Mouse (Mus musculus) embryonic facial prominence, embryonic 12.5 days (tissue): Measurements from ENCODE around the gene Cd209f. TPM values are rescaled to one million over a fixed set of nuclear protein-coding genes. Genes with fewer than 3 reads are reported as not detected.
A peak's percentile ranks its signal among the peaks of the same experiment; 100 is the strongest.
"Not testable (repeated sequence)": the region's sequence is repeated elsewhere in the genome, so short reads cannot be mapped to it uniquely, and the experiment has no call there.

Experiments used
- ATAC-seq: fragments of 200-750 bp; cut with Nextera tagmentation; 2 replicates; pipeline ENCODE4 v1.8.0; 2017; ENCODE audit not compliant: insufficient number of reproducible peaks, insufficient read depth, low FRiP score, low TSS enrichment
- H3K27ac ChIP-seq: fragments of 300-500 bp; sonication (generic); 2 replicates; pipeline ENCODE4 v1.5.1; 2016; ENCODE audit warnings: mild to moderate bottlenecking
- H3K27me3 ChIP-seq: fragments of 300-500 bp; sonication (generic); 2 replicates; pipeline ENCODE4 v1.6.1; 2016; ENCODE audit warnings: mild to moderate bottlenecking, moderate library complexity
- H3K36me3 ChIP-seq: fragments of 300-500 bp; sonication (generic); 2 replicates; pipeline ENCODE4 v1.6.1; 2016; ENCODE audit warnings: mild to moderate bottlenecking
- H3K4me1 ChIP-seq: fragments of 300-500 bp; sonication (generic); 2 replicates; pipeline ENCODE4 v1.6.1; 2016
- H3K4me2 ChIP-seq: fragments of 300-500 bp; sonication (generic); replicated peaks from 2 replicates; pipeline ENCODE4 v1.6.1; 2016; ENCODE audit warnings: mild to moderate bottlenecking, moderate library complexity
- H3K4me3 ChIP-seq: fragments of 300-500 bp; sonication (generic); 2 replicates; pipeline ENCODE4 v1.5.1; 2016; ENCODE audit warnings: mild to moderate bottlenecking
- H3K9ac ChIP-seq: fragments of 300-500 bp; sonication (generic); 2 replicates; pipeline ENCODE4 v1.6.1; 2016; ENCODE audit warnings: mild to moderate bottlenecking, moderate library complexity
- H3K9me3 ChIP-seq: fragments of 300-500 bp; sonication (generic); 2 replicates; pipeline ENCODE4 v1.6.1; 2016; ENCODE audit warnings: mild to moderate bottlenecking, moderate library complexity
- WGBS: fragments of 180-500 bp; shearing (Covaris S2); methylation state at CpG from one replicate; pipeline ENCODE4 v1.1.7; 2016; 5-methylcytosine and 5-hydroxymethylcytosine counted together
- polyA plus RNA-seq: library from polyadenylated mRNA; unstranded; fragments of >200 nt; fragmentation: Nextera tagmentation; extraction: Ambion mirVana; gene quantifications from 2 replicates; pipeline ENCODE4 v1.2.1, GENCODE M21; 2016

The Cd209f gene
- not detected in 2 replicates for polyA plus RNA-seq

GRCm38 (mm10) chr8:4105735-4106134, at the start of gene Cd209f:
Gene Cd209f (minus strand): TSS chr8:4105835.
- not testable (repeated sequence) for H3K9me3 ChIP-seq, H3K4me2 ChIP-seq, H3K4me1 ChIP-seq, H3K4me3 ChIP-seq, H3K9ac ChIP-seq, H3K27me3 ChIP-seq, H3K27ac ChIP-seq, ATAC-seq, H3K36me3 ChIP-seq
- 57% methylated on average over 2 of the region's 2 CpGs for WGBS

DNA sequence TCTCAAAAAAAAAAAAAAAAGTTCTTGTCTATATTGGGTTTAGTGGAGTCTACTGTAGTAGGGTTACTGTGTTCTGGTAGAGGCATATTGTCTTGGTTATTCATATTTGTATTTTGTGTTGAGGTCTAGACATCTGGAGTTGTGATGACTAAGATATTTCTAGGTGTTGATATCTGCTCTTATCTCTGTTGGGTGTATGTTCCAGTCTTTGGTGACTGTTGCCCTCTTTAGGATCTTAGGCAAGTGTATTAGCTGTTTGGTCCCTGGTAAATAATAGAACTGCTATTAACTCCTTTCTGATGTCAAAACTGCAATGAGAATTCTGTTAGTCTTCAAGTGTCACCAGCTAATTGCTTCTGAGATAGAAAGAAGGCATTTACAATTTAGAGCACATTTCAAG, 49.2 kb upstream of the Cd209f start:
- ATAC-seq: no peak

DNA sequence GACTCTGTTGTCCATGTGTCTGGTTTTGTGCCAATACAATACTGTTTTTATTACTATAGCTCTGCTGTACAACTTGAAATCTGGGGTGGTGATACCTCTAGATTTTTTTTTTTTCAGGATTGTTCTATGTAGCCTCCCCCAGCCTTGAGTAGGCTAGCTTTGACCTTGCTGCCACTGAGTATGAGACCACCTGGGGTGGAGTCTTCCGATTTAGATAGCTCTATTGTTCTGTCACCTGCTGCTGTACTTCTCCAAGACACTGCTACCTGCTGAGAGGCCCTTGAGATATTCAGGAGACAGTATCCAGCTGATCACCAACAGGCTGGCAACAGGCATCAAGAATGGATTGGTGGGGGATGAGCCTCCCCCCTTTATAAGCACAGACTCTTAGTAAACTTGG, 41.6 kb upstream of the Cd209f start:
- whole genome bisulfite sequencing: 33% methylated on average over 1 of the region's 1 CpGs
- Histone ChIP-seq H3K9me3 (0 out of 2 replicates have a peak, but pooled peaks cover 7% of the 10 kb centered on the region), H3K36me3 (no peaks in the 10 kb centered on the region), H3K27me3 (no peaks in the 10 kb centered on the region), H3K4me2 (no peak overlapping the region), H3K27ac (no peak overlapping the region), H3K9ac (no peak overlapping the region), H3K4me3 (no peak overlapping the region), H3K4me1 (no peaks in the 10 kb centered on the region)
- no peak for ATAC-seq

More for the DNA sequence above, 49.2 kb upstream of the Cd209f start:
- Histone ChIP-seq H3K4me1 (no peaks in the 10 kb centered on the region), H3K27me3 (no peaks in the 10 kb centered on the region), H3K4me3 (no peak overlapping the region), H3K4me2 (no peak overlapping the region), H3K9me3 (0 out of 2 replicates have a peak, but pooled peaks cover 4% of the 10 kb centered on the region), H3K36me3 (no peaks in the 10 kb centered on the region), H3K27ac (no peak overlapping the region), H3K9ac (no peak overlapping the region)

- WGBS: 61% methylated on average over 3 of the region's 3 CpGs
These were observed 36.1 kb upstream of the Cd209f start for GRCm38 (mm10) chr8:4141721-4142120.

DNA sequence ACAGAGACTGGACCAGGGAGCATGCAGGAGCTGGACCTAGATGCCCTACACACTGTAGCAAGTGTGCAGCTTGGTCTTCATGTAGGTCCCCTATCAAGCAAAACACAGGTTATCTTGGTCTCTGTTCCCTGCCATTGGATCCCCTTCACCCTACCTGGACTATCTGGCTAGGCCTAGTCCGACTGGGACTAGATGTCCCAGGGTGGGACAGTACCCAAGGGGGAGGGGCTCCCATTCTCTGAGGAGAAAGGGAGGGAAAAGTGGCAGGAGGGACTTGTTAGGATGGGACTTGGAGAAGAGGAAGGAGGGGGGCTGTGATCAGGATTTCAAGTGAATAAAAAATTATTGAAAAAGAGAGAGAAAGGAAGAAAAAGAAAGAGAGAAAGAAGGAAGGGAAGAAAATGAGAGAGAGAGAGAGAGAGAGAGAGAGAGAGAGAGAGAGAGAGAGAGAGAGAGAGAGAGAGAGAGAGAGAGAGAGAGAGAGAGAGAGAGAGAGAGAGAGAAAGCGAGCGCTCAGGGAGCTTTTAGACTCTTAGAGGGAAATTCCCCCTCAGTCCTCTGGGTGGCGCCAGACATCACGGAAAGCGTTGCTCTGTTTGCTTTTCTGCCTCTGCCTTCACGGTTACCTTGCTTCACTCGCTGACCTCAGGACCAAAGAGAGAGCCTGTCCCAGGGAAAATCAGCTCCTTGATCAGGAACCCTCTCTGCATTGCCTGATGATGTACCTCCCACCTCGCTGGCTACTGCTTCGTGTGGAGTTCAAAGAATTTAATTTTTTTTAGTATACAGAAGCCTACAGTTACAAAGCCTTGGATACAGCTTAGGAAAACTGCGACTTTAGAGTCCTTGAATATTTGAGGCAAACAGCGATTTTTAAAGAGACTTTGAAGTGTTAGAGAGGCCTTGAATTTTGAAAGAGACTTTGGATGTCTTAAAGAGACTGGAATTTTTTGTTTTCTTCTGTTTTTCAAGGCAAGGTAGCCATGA, 34.3 kb upstream of the Cd209f start:
- Histone ChIP-seq H3K9me3 (no peaks in the 10 kb centered on the region), H3K27me3 (no peaks in the 10 kb centered on the region), H3K4me3 (no peak overlapping the region), H3K9ac (no peak overlapping the region), H3K27ac (0 out of 2 replicates have a peak overlapping the region, but pooled peaks have one; percentile 6), H3K4me2 (0 out of 2 replicates have a peak overlapping the region, but pooled peaks have one; percentile 19), H3K4me1 (no peaks in the 10 kb centered on the region), H3K36me3 (no peaks in the 10 kb centered on the region)
- 19% methylated on average over 12 of the region's 12 CpGs for WGBS
- ATAC-seq: no peak

More at GRCm38 (mm10) chr8:4141721-4142120, 36.1 kb upstream of the Cd209f start:
- Histone ChIP-seq H3K4me2 (no peak overlapping the region), H3K9ac (no peak overlapping the region), H3K9me3 (no peaks in the 10 kb centered on the region), H3K4me1 (no peaks in the 10 kb centered on the region), H3K27ac (no peak overlapping the region), H3K4me3 (no peak overlapping the region), H3K27me3 (no peaks in the 10 kb centered on the region), H3K36me3 (no peaks in the 10 kb centered on the region)
- ATAC-seq: no peak

- Histone ChIP-seq H3K9ac (no peak within 1 kb of the TSS), H3K36me3 (no peaks in the 10 kb centered on the region), H3K4me1 (no peaks in the 10 kb centered on the region), H3K27me3 (no peaks in the 10 kb centered on the region), H3K4me3 (no peak within 1 kb of the TSS), H3K4me2 (no peak within 1 kb of the TSS), H3K27ac (no peak within 1 kb of the TSS), H3K9me3 (no peaks in the 10 kb centered on the region)
- ATAC-seq: no peak
- 86% methylated on average over 10 of the region's 10 CpGs for WGBS
These were observed 28.2 kb upstream of the Cd209f start, which contains the start of gene Cd209g for GRCm38 (mm10) chr8:4133798-4134197. Gene Cd209g (plus strand): TSS chr8:4134098.

GRCm38 (mm10) chr8:4088514-4088913, 17.1 kb downstream of the Cd209f start:
- H3K36me3 ChIP-seq, H3K9ac ChIP-seq, H3K27ac ChIP-seq, H3K4me1 ChIP-seq, H3K9me3 ChIP-seq, H3K27me3 ChIP-seq, H3K4me2 ChIP-seq, H3K4me3 ChIP-seq, ATAC-seq: not testable (repeated sequence)
- WGBS: 81% methylated on average over 3 of the region's 3 CpGs

DNA sequence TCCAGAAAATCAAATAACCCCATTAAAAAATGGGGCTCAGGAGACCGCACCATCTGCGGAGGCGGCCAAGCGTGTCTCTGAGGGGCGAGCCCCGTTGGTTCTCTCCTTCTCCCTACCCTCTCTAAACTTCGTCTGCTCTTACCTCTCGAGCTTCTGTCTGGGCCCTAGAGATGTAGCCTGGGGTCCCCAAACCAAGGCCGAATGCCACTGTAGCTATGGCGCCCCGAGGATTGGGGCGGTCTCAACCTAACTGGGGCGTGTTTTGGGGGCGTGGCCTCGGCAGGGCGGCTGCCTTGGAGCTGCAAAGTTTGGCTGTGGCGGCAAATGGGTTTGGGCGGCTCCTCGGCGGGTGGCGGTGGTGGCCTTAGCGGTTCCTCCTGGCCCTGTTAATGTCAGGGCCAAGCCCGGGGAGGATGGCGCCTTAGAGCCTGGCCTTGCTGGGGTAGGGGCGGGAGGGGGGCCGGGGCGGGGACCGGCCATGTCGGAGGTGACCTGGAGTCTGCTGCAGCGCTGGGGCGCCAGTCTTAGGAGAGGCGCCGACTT, 18.4 kb downstream of the Cd209f start:
- 42% methylated on average over 33 of the region's 33 CpGs for WGBS
- not testable (repeated sequence) for H3K36me3 ChIP-seq, H3K27ac ChIP-seq, H3K27me3 ChIP-seq, H3K9ac ChIP-seq, ATAC-seq, H3K4me2 ChIP-seq, H3K4me3 ChIP-seq, H3K9me3 ChIP-seq, H3K4me1 ChIP-seq

Other genes with a start within 250 kb of the Cd209f start
- gene Cd209d, start 227.3 kb downstream of the Cd209f start, polyA plus RNA-seq: not detected in 2 replicates
- not detected in 2 replicates for gene Cd209b, start 179.0 kb downstream of the Cd209f start, polyA plus RNA-seq
- gene Cd209c, start 151.1 kb downstream of the Cd209f start, polyA plus RNA-seq: 0.26 and 0.55 TPM in 2 replicates
- not detected in 2 replicates for gene Cd209g, start 28.3 kb upstream of the Cd209f start, polyA plus RNA-seq
- 35.6 and 37.3 TPM in 2 replicates for gene Evi5l, start 60.7 kb upstream of the Cd209f start, polyA plus RNA-seq
- 5.5 and 6.1 TPM in 2 replicates for gene Prr36, start 111.6 kb upstream of the Cd209f start, polyA plus RNA-seq
- 0.56 and 0.67 TPM in 2 replicates for gene Lrrc8e, start 121.0 kb upstream of the Cd209f start, polyA plus RNA-seq
- gene Map2k7, start 132.9 kb upstream of the Cd209f start, polyA plus RNA-seq: 36.1 and 40.1 TPM in 2 replicates
- 1.1 and 2.0 TPM in 2 replicates for gene Gm49320, start 133.0 kb upstream of the Cd209f start, polyA plus RNA-seq
- gene Tgfbr3l, start 142.4 kb upstream of the Cd209f start, polyA plus RNA-seq: 5.8 and 6.5 TPM in 2 replicates
- gene Snapc2, start 147.2 kb upstream of the Cd209f start, polyA plus RNA-seq: 71.3 and 71.7 TPM in 2 replicates
- gene Ctxn1, start 153.4 kb upstream of the Cd209f start, polyA plus RNA-seq: 120 and 141 TPM in 2 replicates
- gene Timm44, start 170.1 kb upstream of the Cd209f start, polyA plus RNA-seq: 64.1 and 64.3 TPM in 2 replicates
- gene Ccl25, start 219.4 kb upstream of the Cd209f start, polyA plus RNA-seq: 23.1 and 26.0 TPM in 2 replicates
- gene Elavl1, start 219.6 kb upstream of the Cd209f start, polyA plus RNA-seq: 316 and 334 TPM in 2 replicates